Mouse (Mus musculus) embryo, embryonic 10 days (tissue): ENCODE data around the gene Espnl.
A peak's percentile ranks its signal among the peaks of the same experiment; 100 is the strongest.

Source experiments
- DNase-seq: peaks from one replicate; pipeline ENCODE4 v3.0.0-alpha.2; 2015; ENCODE audit warnings: low spot score

Espnl gene

DNA sequence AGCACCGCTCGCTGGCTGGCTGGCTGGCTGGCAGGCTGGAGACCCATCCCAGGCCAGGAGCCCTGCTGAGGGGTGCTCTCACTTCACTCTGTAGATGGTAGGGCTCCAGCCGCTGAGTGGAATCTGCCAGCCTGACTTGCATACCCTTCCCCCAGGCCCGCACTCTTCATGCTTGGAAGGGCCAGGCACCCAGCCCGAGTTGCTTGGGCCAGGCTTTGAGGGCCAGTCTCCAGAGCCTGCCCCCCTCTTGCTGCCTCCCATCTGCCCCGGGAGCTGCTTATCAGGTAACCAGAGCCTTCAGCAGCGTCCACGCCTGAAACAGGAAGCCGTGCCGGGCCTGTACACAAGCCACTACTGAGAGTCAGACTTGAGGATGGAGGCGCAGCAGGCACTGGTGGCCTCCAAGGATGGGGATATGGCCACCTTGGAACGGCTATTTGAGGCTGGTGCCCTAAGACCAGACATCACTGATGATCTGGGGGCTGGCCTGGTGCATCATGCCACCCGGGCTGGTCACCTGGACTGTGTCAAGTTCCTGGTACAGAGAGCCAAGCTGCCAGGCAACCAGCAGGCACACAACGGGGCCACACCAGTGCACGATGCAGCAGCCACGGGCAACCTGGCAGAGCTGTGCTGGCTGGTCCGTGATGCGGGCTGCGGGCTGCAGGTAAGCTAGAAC, at the start of gene Espnl:
TSS of gene Espnl (plus strand) at position 316 of the 679 bp plus-strand sequence.
- no peak for DNase-seq

GRCm38 (mm10) chr1:91272260-91272659, 49.6 kb upstream of the Espnl start:
- no peak for DNase-seq

GRCm38 (mm10) chr1:91276581-91276980, 45.3 kb upstream of the Espnl start:
- no peak for DNase-seq

DNA sequence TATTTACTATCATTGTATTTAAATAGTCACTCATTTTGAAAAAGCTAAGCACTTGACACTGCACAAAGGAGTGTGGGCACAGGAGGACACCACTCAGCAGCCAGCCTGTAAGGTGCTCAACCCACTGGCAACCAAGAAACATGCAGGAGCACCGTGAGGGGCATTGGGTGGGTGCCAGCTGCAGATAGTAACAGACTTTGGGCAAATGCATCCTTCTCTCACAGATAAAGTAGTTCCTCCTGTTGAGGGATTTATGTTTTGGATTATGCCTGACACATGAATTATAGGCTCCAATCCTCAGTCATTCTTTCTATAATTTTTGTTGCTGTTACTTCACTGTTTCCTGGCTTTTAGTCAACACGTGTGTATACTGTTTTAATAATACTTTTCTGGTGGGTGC, 44.4 kb upstream of the Espnl start:
- no peak for DNase-seq

DNA sequence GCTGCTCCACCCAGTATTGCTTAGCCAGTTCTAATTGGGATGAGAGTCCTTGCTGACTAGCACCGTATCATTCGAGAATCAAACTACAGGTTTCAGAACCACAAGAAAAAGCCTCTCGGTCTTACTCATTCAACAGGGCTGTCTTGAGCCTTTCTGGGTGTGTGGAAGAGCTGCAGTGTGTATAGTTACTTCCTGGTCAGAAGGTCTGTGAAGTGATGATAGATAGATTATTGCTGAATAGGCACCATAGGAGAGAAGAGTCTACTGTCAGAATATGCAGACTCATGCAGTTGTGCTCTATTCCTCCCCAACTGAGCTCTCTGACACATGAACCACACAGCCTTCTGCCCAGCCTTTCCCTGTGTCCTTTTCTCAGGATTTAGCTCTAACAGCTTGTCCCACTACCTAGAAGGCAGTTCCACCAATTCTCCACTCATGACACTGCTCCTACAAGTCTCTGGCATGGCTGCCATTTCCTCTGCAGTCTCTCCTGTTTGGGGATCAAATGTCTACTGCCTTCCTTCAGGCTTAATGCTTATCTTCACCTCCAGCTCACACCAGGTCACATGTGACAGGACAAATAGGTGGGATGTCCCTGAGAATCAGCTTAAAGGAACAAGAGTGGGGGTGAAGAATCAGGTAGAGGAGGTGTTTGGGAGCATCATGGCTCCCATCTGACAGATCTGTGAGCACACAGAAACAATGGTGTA, 43.3 kb upstream of the Espnl start:
- no peak for DNase-seq

DNA sequence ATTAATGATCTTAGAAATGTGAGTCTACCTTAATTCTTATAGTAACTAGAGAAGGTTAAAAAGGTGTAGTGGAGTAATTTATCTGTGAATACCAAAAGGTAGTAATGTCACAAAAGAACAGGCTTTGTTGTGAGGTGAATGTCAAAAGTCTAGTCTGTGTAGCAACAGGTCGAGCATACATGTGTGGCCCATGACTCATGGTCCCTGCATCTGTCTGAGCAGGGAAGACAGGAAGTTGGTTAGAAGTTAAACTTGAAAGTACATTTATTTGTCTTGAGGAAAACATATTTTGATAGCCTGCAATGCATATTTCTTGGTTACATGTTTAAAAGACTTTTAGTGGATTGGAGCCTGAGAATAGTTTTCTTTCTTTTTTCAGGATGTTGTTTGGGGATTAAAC, 42.7 kb upstream of the Espnl start:
- no peak for DNase-seq

GRCm38 (mm10) chr1:91282582-91282981, 39.3 kb upstream of the Espnl start:
- DNase-seq = no peak

DNA sequence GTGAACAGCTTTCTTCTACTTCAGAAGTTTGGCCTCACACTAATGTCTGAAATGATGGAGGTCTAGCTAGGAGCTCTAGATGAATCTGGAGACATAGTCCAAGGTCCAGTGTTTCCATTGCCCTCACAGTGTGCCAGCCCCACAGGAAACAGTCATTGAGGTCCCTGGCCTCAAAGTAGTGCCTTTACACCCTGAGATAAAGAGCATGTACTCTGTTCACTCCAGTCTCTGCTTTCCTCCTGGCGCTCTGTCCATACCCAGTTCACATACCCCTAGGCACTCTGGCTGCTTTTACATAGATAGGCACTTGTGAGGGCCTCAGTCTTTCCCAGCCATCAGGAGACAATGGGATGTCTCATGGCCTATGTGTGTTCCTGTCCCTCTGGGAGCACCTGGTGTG, 32.5 kb upstream of the Espnl start:
- no peak for DNase-seq

DNA sequence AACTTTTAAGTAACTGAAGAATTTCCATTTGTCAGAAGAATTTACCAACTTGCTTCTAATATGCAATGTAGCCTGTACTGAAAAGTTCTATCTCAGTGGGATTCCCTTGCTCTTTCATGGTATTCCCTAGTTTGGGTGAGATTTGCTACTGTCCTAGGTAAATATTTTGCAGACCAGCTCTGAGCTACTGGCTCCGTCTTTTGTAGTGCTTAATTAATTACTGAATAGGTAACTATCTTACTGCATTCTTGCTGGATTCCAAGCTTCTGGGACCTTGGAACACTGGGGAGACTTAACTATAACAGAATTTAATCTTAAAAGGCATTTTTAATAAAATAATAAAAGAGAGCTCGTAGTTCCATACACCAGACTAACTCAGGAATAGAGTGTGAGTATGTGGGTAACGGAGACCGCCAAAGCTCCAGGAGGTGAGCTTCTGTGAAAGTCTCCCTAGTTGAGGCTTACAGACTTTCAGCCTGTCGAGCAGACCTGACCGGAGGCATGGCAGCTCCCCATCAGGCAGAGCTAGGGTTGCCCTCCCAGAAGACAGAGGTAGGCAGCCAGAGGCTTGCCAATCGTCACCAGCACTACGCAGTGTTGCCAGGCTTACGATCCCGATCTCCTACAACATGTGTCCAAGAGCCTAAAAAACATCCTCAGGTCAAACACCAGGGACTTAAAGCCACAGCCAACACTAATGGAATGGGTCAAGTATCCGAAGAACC, 29.6 kb upstream of the Espnl start:
- no peak for DNase-seq

DNA sequence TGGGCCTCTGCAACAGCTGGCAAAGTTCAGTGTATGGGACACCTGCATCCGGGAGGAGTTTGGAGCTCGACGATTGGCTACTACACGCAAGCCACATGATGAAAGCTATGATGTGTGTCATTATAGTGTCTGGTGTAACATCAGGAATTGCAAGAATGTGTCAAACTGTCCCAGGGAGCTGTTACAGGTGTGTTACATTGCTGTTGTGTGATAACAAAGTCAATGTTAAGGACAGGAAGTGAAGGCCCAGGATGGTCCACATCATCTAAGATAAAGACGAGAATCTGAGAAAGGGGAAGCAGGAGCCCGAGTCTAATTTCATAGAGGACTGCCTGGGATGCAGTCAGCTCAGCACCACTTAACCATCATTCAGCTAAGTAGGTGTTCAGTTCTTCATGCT, 26.3 kb upstream of the Espnl start:
- DNase-seq = no peak

DNA sequence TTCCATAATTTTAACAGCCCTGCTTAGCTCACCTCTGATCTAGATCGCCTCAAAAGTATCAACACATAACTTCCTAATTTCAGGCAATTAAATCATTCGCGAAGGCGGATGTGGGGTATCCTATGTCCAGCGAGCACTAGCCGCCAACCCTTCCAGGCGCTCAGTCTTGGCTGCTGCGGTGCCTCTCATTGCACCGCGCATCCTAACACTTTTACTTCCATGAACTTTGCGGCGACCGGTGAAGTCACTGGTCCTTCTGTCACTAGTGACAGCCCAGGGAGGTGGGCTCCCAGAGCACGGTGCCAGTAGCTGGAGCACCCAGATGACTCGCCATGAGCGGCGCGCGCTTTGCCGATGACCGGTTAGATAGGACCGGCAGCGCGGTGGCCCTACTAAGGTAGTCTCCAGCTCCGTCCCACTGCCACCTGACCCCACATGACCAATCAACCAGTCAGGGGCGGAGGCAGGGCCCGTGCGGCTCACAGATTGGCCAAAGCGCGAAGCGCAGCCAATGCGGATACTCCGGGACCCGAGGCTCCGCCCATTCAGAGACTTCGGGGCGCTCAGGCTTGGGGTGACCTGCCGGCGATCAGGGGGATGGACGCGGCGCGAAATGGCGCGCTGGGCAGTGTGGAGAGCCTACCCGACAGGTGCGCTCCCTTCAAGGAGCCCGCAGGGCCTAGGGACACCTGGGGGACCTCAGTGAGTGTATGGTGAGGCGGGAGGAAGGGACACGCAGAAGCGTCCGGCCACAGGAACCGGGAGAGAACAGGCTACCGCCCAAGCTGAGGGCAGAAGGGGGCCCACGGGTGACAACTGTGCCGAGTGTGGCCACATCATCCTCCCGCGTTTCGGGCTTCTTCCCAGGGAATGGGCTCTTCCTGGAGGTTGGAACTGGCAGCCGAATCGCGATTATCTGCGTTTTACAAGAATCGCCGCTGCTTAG, 23.8 kb upstream of the Espnl start, which contains the start of gene Scly:
TSS of gene Scly (plus strand) at position 540 of the 946 bp plus-strand sequence.
- peak; percentile 94 for DNase-seq

DNA sequence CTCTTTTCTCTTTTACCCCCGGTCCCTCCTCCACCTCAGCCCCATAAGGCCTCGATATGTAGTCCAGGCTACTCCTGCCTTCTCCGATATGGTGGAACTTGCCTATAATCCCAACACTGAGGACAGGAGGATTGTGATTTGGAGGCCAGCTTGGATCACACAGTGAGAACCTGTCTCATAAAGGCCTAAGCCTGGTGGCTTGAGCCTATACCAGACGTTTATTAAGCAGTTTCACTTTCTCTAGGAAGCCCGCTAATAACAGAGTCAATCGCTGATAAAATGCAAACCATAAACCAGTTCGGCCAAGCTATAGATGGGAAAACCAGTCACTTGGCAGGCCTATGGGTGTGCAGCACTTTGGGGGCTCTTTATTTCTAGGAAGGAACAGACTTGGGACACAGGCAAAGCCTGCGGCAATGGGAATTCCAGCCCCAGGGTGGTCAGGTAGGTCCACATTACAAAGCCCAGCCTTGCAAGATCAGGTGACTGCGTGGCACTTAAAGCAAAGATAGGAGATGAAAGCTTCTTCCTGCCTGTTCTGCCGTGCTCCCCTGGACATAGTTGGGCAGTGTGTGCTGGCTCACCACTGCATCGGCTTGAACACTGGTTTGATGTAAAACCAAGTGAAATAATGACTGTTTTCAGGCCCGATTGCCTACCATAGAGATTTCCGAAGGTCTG, 22.7 kb upstream of the Espnl start:
- no peak for DNase-seq

- DNase-seq = peak; percentile 13
Observed at GRCm38 (mm10) chr1:91299707-91300426, 22.0 kb upstream of the Espnl start.

GRCm38 (mm10) chr1:91301206-91301920, 20.5 kb upstream of the Espnl start:
- no peak for DNase-seq

- no peak for DNase-seq
Observed at GRCm38 (mm10) chr1:91302021-91302420, 19.9 kb upstream of the Espnl start.

DNA sequence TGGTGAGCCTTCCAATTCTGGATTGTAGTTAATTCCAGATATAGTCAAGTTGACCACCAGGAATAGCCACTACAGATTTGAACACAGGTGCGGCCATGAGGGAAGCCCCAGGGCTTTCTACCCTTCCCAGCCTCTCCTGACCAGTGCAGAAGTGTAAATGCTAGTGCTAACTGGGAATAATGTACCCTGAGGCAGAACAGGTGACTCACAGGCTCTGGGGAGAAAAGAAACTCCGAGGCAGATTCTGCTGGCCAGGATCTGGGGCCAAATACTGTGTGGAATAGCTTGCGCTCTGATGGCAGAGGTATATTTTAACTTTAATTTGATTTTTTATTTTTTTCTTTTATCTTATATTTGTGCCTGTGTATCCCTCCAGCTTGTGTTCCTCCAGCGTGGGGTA, 17.3 kb upstream of the Espnl start:
- no peak for DNase-seq

DNA sequence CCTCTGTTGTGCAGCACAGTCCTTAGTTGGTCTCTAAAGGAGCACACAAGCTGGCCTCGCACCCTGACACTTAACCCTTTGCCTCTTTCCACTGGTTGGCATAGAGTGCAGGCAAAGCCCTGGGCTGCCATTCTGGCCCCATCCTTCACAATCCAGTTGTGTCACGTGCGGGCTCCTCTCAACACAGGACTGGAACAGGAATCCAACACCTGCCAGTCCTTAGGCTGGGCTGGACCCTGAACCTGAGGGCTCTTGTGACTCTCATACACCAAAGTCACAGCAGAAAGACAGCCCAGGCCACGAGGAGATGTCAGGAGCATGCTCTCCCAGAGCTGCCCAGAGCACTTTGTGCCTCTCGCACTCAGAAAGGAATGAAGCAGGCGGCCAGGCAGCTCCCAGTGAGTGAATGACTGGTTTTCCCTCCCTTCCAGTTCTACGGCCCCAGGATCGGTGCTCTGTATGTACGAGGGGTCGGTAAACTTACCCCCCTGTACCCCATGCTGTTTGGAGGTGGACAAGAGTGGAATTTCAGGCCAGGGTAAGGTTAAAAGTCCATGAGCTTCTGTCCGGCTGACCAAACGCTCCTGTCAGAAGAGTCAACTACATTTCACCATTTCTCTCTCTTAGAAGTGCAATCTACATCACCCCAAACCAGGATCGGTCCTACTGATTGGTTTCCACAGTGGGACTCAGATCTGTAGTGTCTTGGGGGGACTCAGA, 12.3 kb upstream of the Espnl start:
- no peak for DNase-seq

- DNase-seq = no peak
Observed at GRCm38 (mm10) chr1:91312273-91312672, 9.6 kb upstream of the Espnl start.

GRCm38 (mm10) chr1:91313251-91313650, 8.6 kb upstream of the Espnl start:
- DNase-seq = peak; percentile 55
